Mouse (Mus musculus) forebrain, embryonic 13.5 days (tissue): ENCODE data around the gene Crim1. TPM values are rescaled to one million over a fixed set of nuclear protein-coding genes. Genes with fewer than 3 reads are reported as not detected.

Experiments
- ATAC-seq: fragments of 200-750 bp; cut with Nextera tagmentation; 2 replicates; pipeline ENCODE4 v1.8.0; 2017
- H3K27ac ChIP-seq: fragments of 300-500 bp; sonication (generic); 2 replicates; pipeline ENCODE4 v1.5.1; 2015; ENCODE audit warnings: inconsistent platforms, mild to moderate bottlenecking, moderate library complexity
- H3K27me3 ChIP-seq: fragments of 300-500 bp; sonication (generic); 2 replicates; pipeline ENCODE4 v1.6.1; 2015; ENCODE audit warnings: mild to moderate bottlenecking, inconsistent platforms
- H3K36me3 ChIP-seq: fragments of 300-500 bp; sonication (generic); 2 replicates; pipeline ENCODE4 v1.6.1; 2015; ENCODE audit warnings: mild to moderate bottlenecking, inconsistent platforms; ENCODE audit not compliant: poor library complexity, severe bottlenecking
- H3K4me1 ChIP-seq: fragments of 300-500 bp; sonication (generic); 2 replicates; pipeline ENCODE4 v1.6.1; 2015; ENCODE audit warnings: inconsistent platforms
- H3K4me2 ChIP-seq: fragments of 300-500 bp; sonication (generic); 2 replicates; pipeline ENCODE4 v1.6.1; 2015; ENCODE audit warnings: inconsistent platforms, mild to moderate bottlenecking, moderate library complexity
- H3K4me3 ChIP-seq: fragments of 300-500 bp; sonication (generic); 2 replicates; pipeline ENCODE4 v1.5.1; 2015; ENCODE audit warnings: mild to moderate bottlenecking, inconsistent platforms
- H3K9ac ChIP-seq: fragments of 300-500 bp; sonication (generic); 2 replicates; pipeline ENCODE4 v1.6.1; 2015; ENCODE audit warnings: mild to moderate bottlenecking, inconsistent platforms
- H3K9me3 ChIP-seq: fragments of 300-500 bp; sonication (generic); replicated peaks from 2 replicates; pipeline ENCODE4 v1.6.1; 2016; ENCODE audit warnings: inconsistent platforms
- WGBS: fragments of 180-500 bp; shearing (Covaris S2); methylation state at CpG from one replicate; pipeline ENCODE4 v1.1.7; 2015; 5-methylcytosine and 5-hydroxymethylcytosine counted together
- polyA plus RNA-seq: library from polyadenylated mRNA; unstranded; fragments of >200 nt; fragmentation: Nextera tagmentation; extraction: Ambion mirVana; gene quantifications from 2 replicates; pipeline ENCODE4 v1.2.1, GENCODE M21; 2015

The Crim1 gene
- 3.6 and 3.8 TPM in 2 replicates for polyA plus RNA-seq

DNA sequence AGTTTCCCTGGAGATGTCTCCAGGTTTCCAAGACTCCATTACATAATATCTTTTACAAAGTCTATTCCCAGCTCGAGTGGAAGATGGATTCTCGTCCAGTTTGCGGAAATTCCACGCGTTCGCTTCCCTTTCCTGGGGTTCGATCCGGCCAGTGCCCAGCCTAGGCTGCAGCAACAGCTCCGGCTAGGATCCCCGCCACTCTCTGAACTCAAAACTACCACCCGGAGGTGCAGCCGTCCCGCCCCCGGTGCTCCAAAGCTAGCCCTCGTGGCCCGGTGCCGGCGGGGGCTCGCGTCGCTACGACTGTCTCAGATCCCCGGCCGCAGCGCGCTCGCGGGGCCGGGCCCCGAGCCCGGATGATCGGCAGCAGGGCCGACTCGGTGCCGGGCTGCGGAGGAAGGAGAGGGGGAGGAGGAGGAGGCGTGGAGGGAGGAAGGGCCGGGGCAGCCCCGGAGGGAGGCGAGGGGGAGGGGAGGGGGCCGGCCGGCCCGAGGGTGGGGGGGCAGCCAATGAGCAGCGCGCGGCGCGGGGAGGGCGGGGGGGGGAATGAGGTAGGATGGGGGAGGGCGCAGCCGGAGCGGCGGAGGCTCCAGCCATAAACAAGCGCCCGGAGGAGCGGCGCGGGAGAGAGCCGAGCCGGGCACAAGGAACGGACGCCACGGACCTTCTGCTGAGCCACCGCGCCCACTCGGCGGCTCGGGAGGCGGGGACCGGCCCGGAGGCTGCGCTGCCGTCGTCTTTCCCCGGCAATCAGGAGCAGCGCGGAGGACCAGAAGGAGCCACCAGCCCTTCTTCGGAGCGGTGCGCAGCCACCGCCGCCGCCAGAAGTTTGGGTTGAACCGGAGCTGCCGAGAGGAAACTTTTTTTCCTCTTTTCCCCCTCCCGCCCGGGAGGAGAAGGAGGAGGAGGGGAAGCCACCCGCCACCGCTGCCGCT, at the start of gene Crim1:
TSS of gene Crim1 (plus strand) at position 623 of the 935 bp plus-strand sequence.
- Histone ChIP-seq H3K9ac (peak within 1 kb of the TSS; percentile 84), H3K27me3 (peaks cover 10% of the 10 kb centered on the region; the same call in 1 of the 2 replicates), H3K4me1 (peaks cover 30% of the 10 kb centered on the region), H3K4me3 (peak within 1 kb of the TSS; percentile 83), H3K27ac (peak within 1 kb of the TSS; percentile 91), H3K9me3 (no peaks in the 10 kb centered on the region), H3K4me2 (peak within 1 kb of the TSS; percentile 98), H3K36me3 (no peaks in the 10 kb centered on the region)
- WGBS = under 1% methylated on average over 49 of the region's 90 CpGs
- ATAC-seq = peak; percentile 79

DNA sequence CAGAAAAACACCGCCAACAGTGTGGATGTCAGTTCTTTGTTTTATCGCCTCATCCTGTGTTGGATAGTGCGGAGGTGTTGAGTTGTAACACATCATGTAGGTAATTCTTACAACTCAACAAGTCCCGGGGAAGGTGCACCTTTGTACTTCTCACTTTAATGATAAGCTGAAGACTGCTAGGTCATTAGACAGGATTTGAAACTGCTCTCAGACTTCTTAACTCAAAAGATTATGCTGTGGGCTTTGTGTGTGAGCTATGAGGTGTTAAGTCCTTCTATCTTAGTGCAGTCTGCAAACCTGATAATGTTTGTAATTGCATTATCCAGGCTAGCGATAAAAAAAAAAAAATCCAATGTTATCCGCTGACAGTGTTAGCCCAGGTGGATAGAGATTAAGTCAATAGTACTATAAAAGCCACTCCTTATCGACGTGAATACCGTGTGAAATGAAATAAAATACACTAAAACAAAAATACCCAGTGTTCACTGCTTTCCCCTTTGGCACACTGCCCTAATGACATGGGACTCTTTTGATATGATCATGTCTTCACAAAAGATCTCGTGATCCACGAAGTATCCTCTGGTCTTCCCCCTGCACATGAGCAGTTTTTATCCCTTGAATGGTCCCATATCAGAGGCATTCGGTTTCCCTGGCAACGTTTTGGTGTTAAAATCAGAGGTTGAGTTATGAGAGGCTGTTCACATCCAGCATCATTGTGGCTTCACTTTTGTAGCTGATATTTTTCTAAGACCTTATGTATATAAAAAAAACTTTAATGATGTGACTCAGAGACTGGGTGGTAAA, 48.4 kb upstream of the Crim1 start:
- H3K27ac ChIP-seq = no peak overlapping the region
- 61% methylated on average over 13 of the region's 13 CpGs for WGBS
- no peaks in the 10 kb centered on the region for H3K9me3 ChIP-seq
- H3K4me3 ChIP-seq = no peak overlapping the region
- H3K9ac ChIP-seq = no peak overlapping the region
- H3K4me2 ChIP-seq = no peak overlapping the region
- H3K36me3 ChIP-seq = no peaks in the 10 kb centered on the region
- H3K4me1 ChIP-seq = no peaks in the 10 kb centered on the region
- ATAC-seq = no peak
- no peaks in the 10 kb centered on the region for H3K27me3 ChIP-seq

GRCm38 (mm10) chr17:78163278-78163677, 36.8 kb upstream of the Crim1 start:
- Histone ChIP-seq H3K27me3 (no peaks in the 10 kb centered on the region), H3K4me1 (no peaks in the 10 kb centered on the region), H3K4me2 (no peak overlapping the region), H3K9me3 (no peaks in the 10 kb centered on the region), H3K36me3 (no peaks in the 10 kb centered on the region), H3K9ac (no peak overlapping the region), H3K4me3 (no peak overlapping the region), H3K27ac (no peak overlapping the region)
- peak; percentile 84 for ATAC-seq
- 33% methylated on average over 5 of the region's 5 CpGs for WGBS

- H3K9me3 ChIP-seq = no peaks in the 10 kb centered on the region
- no peak overlapping the region for H3K27ac ChIP-seq
- H3K36me3 ChIP-seq = no peaks in the 10 kb centered on the region
- no peak overlapping the region for H3K4me2 ChIP-seq
- no peaks in the 10 kb centered on the region for H3K27me3 ChIP-seq
- 88% methylated on average over 10 of the region's 10 CpGs for WGBS
- H3K9ac ChIP-seq = no peak overlapping the region
- ATAC-seq = no peak
- no peaks in the 10 kb centered on the region for H3K4me1 ChIP-seq
- no peak overlapping the region for H3K4me3 ChIP-seq
Observed at GRCm38 (mm10) chr17:78163724-78164236, 36.3 kb upstream of the Crim1 start.

GRCm38 (mm10) chr17:78165855-78166254, 34.2 kb upstream of the Crim1 start:
- Histone ChIP-seq H3K36me3 (no peaks in the 10 kb centered on the region), H3K4me2 (no peak overlapping the region), H3K9me3 (no peaks in the 10 kb centered on the region), H3K4me3 (no peak overlapping the region), H3K4me1 (no peaks in the 10 kb centered on the region), H3K27ac (no peak overlapping the region), H3K27me3 (no peaks in the 10 kb centered on the region), H3K9ac (no peak overlapping the region)
- no peak for ATAC-seq

DNA sequence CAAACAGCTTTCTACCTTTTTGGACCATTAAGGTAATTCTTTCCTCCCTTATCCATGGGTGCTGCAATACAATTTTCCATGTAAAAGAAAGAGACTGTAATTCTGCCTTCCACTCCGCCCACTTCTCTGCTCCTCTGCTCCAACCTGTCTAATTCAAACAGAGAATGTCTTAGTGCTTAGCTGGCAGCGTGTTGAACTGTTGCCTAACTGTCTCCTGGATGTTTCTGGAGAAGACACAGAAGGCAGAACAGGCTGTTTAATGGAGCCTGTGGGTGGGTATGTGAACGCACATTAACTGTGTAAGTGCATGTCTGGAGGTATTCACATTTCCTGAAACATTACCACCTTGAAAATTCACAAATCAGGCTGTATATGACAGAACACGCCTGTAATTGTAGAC, 33.5 kb upstream of the Crim1 start:
- no peaks in the 10 kb centered on the region for H3K36me3 ChIP-seq
- H3K9ac ChIP-seq = no peak overlapping the region
- H3K27ac ChIP-seq = no peak overlapping the region
- H3K9me3 ChIP-seq = no peaks in the 10 kb centered on the region
- WGBS = 87% methylated on average over 4 of the region's 4 CpGs
- no peak for ATAC-seq
- H3K4me2 ChIP-seq = no peak overlapping the region
- H3K4me1 ChIP-seq = no peaks in the 10 kb centered on the region
- no peaks in the 10 kb centered on the region for H3K27me3 ChIP-seq
- H3K4me3 ChIP-seq = no peak overlapping the region

DNA sequence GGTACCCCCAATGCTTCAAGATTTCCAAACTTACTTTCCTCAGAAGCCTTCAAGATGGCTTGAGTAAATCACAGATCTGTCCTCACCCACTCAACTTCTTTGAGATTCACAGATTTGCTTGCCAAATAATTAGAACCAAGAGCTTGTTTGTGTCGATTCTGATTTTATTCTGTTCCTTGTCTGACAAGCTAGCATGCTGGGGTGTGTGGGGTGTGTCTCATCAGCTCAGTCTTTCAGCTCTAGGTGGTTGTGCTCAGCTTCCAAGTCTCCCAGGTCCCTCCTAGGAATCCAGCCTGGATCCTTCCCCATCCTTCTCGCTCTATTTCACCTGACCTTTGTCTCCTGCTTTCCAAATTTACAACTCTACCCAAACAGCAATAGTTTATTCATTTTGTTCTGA, 27.7 kb upstream of the Crim1 start:
- H3K9ac ChIP-seq = no peak overlapping the region
- no peak overlapping the region for H3K4me2 ChIP-seq
- no peak for ATAC-seq
- no peaks in the 10 kb centered on the region for H3K4me1 ChIP-seq
- H3K27me3 ChIP-seq = no peaks in the 10 kb centered on the region
- WGBS = 75% methylated on average over 2 of the region's 2 CpGs
- no peaks in the 10 kb centered on the region for H3K9me3 ChIP-seq
- no peaks in the 10 kb centered on the region for H3K36me3 ChIP-seq
- no peak overlapping the region for H3K27ac ChIP-seq
- no peak overlapping the region for H3K4me3 ChIP-seq

DNA sequence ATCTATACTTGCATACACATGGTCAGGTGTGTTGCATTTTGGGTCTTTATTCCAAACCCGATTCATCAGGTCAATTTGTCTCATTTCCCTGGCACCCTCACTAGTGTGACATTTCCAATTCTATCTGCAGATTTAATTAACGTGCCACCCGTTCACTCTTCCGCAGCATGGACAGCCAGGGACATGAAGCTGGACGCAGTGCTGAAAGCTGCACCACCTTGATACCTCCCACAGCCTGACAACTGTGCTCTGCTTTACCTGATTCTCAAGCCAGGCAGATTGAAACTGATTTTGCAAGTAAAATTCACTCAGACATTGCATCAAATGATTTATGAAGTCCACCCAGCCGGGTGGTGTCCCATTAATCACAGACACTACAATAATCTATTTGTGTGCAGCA, 19.3 kb upstream of the Crim1 start:
- Histone ChIP-seq H3K4me1 (no peaks in the 10 kb centered on the region), H3K4me3 (no peak overlapping the region), H3K9me3 (no peaks in the 10 kb centered on the region), H3K27me3 (no peaks in the 10 kb centered on the region), H3K9ac (no peak overlapping the region), H3K4me2 (no peak overlapping the region), H3K36me3 (no peaks in the 10 kb centered on the region), H3K27ac (no peak overlapping the region)
- no peak for ATAC-seq
- 91% methylated on average over 6 of the region's 6 CpGs for WGBS

- 95% methylated on average over 5 of the region's 5 CpGs for WGBS
Observed at GRCm38 (mm10) chr17:78196184-78196583, 3.9 kb upstream of the Crim1 start.

GRCm38 (mm10) chr17:78197111-78197510, 2.9 kb upstream of the Crim1 start:
- Histone ChIP-seq H3K9ac (no peak overlapping the region), H3K27me3 (peaks cover 10% of the 10 kb centered on the region; the same call in 1 of the 2 replicates), H3K4me2 (no peak overlapping the region), H3K9me3 (no peaks in the 10 kb centered on the region), H3K4me1 (peaks cover 19% of the 10 kb centered on the region), H3K36me3 (no peaks in the 10 kb centered on the region), H3K4me3 (no peak overlapping the region), H3K27ac (no peak overlapping the region)
- no peak for ATAC-seq
- 24% methylated on average over 7 of the region's 7 CpGs for WGBS

More at GRCm38 (mm10) chr17:78196184-78196583, 3.9 kb upstream of the Crim1 start:
- Histone ChIP-seq H3K9ac (no peak overlapping the region), H3K27me3 (peaks cover 10% of the 10 kb centered on the region; the same call in 1 of the 2 replicates), H3K9me3 (no peaks in the 10 kb centered on the region), H3K4me2 (no peak overlapping the region), H3K27ac (no peak overlapping the region), H3K36me3 (no peaks in the 10 kb centered on the region), H3K4me3 (no peak overlapping the region), H3K4me1 (peaks cover 9% of the 10 kb centered on the region)
- no peak for ATAC-seq

DNA sequence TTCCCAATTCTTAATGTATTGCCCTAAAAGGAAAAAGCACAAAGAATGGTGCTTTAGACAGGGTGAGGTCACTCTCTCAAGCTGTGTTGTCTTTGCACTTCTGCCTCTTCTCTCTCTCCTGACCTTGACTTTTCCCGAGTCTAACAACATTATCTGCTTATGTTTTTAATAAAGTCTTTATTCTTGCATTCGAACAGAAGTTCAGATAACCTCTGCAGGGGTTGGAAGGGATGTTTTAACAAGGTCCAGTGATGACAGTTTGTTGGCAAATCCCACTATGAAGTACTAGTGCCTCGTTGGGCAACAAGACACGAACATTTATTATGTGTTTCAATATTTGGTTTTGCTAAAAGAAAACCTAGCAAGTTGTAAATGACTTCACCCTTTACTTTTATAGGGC, 1.9 kb upstream of the Crim1 start:
- Histone ChIP-seq H3K4me1 (peaks cover 28% of the 10 kb centered on the region), H3K4me2 (no peak overlapping the region), H3K27ac (no peak overlapping the region), H3K4me3 (no peak overlapping the region), H3K9ac (no peak overlapping the region), H3K36me3 (no peaks in the 10 kb centered on the region), H3K27me3 (peaks cover 10% of the 10 kb centered on the region; the same call in 1 of the 2 replicates), H3K9me3 (no peaks in the 10 kb centered on the region)
- 83% methylated on average over 4 of the region's 4 CpGs for WGBS
- ATAC-seq = no peak

DNA sequence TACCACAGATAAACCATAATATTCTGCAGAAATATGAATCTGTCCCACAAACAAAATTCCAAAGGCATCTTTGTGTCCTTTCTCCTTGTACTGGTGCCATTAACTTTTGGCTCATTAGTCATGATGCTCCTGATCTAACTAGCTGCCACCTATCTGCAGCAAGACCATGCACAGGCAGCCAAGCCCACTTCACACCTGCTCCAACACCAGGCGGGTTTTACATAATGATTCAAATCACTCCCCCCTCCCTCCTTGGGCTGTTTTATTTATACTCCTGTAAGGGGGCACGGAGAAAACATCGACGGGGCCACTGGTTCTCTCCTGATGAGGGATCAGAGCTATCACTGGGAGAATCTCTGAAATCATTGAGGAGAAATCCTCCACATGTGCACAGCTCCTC, 1.2 kb upstream of the Crim1 start:
- Histone ChIP-seq H3K4me3 (peak overlapping the region; percentile 83; the same call in 1 of the 2 replicates), H3K36me3 (no peaks in the 10 kb centered on the region), H3K27ac (no peak overlapping the region), H3K4me2 (peak overlapping the region; percentile 98), H3K9me3 (no peaks in the 10 kb centered on the region), H3K4me1 (peaks cover 30% of the 10 kb centered on the region), H3K27me3 (peaks cover 10% of the 10 kb centered on the region; the same call in 1 of the 2 replicates), H3K9ac (0 out of 2 replicates have a peak overlapping the region, but pooled peaks have one; percentile 73)
- WGBS = 7% methylated on average over 4 of the region's 4 CpGs
- no peak for ATAC-seq
